Mouse (Mus musculus): Measurements from ENCODE around the gene Tmprss5. TPM values are rescaled to one million over a fixed set of nuclear protein-coding genes. Genes with fewer than 3 reads are reported as not detected.

Tmprss5 gene
- polyA plus RNA-seq, 1 experiment from 2014 or later = 0.96 TPM

DNA sequence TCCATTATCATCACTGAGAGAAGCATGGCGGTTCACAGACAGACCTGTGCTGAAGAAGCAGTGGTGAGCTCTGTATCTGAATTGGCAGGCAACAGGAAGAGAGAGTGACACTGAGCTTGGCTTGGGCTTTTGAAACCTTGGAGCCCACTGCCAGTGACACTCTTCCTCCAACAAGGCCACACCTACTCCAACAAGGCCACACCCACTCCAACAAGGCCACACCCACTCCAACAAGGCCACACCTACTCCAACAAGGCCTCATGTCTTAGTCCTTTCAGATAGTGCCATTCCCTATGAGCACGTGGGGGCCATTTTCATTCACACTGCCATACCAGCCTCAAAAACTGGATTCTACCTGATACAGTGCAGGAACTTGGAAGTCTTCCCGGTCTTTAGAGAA, 17.8 kb downstream of the Tmprss5 start:
- Histone ChIP-seq H3K4me3 (replicated peaks; ENCODE audit: low read length) (no peak overlapping the region), H3K9me3 (ENCODE audit: control insufficient read depth, low read length) (no peaks in the 10 kb centered on the region), H3K27ac (no peak overlapping the region), H3K36me3 (replicated peaks; ENCODE audit: control insufficient read depth, insufficient read depth) (no peaks in the 10 kb centered on the region), H3K27me3 (ENCODE audit: control insufficient read depth, insufficient read depth, low read length) (no peaks in the 10 kb centered on the region), H3K4me2 (replicated peaks) (no peak overlapping the region), H3K4me1 (replicated peaks; ENCODE audit: control insufficient read depth, insufficient read depth, low read length) (no peaks in the 10 kb centered on the region; the same call in 1 of the 2 replicates), H3K9ac (no peak overlapping the region)
- DNase-seq (ENCODE audit: low spot score) (no peak), ATAC-seq (ENCODE audit: low FRiP score) (no peak)
- 96% methylated on average over 3 of the region's 3 CpGs for WGBS

DNA sequence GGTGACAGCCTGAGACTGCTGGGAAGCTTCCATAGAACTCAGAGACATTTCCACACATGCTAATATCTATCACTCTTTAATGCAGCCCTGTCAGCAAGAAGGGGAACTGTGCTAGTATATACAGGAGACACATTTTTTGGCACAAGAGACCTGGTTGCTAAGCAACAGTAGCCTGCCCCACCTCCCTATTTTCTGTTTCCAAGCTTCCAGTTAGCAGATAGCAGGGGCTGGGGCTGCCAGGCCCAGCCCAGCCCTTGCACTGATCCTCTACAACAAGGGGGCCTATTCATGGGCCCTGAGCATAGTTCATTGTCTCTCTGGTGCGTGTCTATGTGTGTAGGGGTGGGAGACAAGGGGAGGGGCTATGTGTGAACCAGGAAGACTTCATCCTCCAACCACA, 21.3 kb downstream of the Tmprss5 start:
- 18% methylated on average over 1 of the region's 1 CpGs for WGBS
- ATAC-seq (ENCODE audit: low FRiP score) = peak; percentile 88

DNA sequence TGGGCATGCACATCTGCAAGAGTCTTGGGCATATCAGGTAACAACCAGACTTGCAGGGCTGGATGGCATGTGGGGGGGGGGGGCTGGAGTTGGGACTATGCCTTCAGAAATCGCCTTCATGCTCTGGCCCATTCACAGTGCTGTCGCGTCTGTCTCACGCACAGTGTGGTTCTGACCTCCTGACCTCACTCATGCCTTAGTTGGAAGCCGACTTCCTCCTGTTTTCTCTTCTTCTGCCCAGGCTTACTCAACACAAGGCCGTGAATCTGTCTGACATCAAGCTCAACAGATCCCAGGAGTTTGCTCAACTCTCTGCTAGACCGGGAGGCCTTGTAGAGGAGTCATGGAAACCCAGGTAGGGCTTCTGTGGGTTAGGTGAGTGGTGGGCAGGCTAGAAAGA, 28.0 kb downstream of the Tmprss5 start:
- no peaks in the 10 kb centered on the region for H3K36me3 ChIP-seq (replicated peaks; ENCODE audit: control insufficient read depth, insufficient read depth)
- H3K4me1 ChIP-seq (replicated peaks; ENCODE audit: control insufficient read depth, insufficient read depth, low read length) = no peaks in the 10 kb centered on the region
- H3K27ac ChIP-seq = no peak overlapping the region
- no peak overlapping the region for H3K9ac ChIP-seq
- no peak for ATAC-seq (ENCODE audit: low FRiP score)
- WGBS = 23% methylated on average over 7 of the region's 7 CpGs
- no peaks in the 10 kb centered on the region for H3K27me3 ChIP-seq (ENCODE audit: control insufficient read depth, insufficient read depth, low read length)
- H3K9me3 ChIP-seq (ENCODE audit: control insufficient read depth, low read length) = no peaks in the 10 kb centered on the region
- H3K4me2 ChIP-seq (replicated peaks) = no peak overlapping the region
- no peak for DNase-seq (ENCODE audit: low spot score)
- no peak overlapping the region for H3K4me3 ChIP-seq (replicated peaks; ENCODE audit: low read length)

More for the DNA sequence above, 21.3 kb downstream of the Tmprss5 start:
- H3K4me2 ChIP-seq (replicated peaks) = no peak overlapping the region
- no peaks in the 10 kb centered on the region for H3K9me3 ChIP-seq (ENCODE audit: control insufficient read depth, low read length)
- no peaks in the 10 kb centered on the region for H3K27me3 ChIP-seq (ENCODE audit: control insufficient read depth, insufficient read depth, low read length)
- H3K27ac ChIP-seq = no peak overlapping the region
- H3K4me1 ChIP-seq (replicated peaks; ENCODE audit: control insufficient read depth, insufficient read depth, low read length) = no peaks in the 10 kb centered on the region; the same call in 1 of the 2 replicates
- no peak for DNase-seq (ENCODE audit: low spot score)
- no peaks in the 10 kb centered on the region for H3K36me3 ChIP-seq (replicated peaks; ENCODE audit: control insufficient read depth, insufficient read depth)
- no peak overlapping the region for H3K9ac ChIP-seq
- no peak overlapping the region for H3K4me3 ChIP-seq (replicated peaks; ENCODE audit: low read length)

- Histone ChIP-seq H3K4me3 (replicated peaks; ENCODE audit: low read length) (no peak overlapping the region), H3K36me3 (replicated peaks; ENCODE audit: control insufficient read depth, insufficient read depth) (no peaks in the 10 kb centered on the region), H3K4me1 (replicated peaks; ENCODE audit: control insufficient read depth, insufficient read depth, low read length) (no peaks in the 10 kb centered on the region), H3K9me3 (ENCODE audit: control insufficient read depth, low read length) (no peaks in the 10 kb centered on the region), H3K9ac (no peak overlapping the region), H3K4me2 (replicated peaks) (no peak overlapping the region), H3K27me3 (ENCODE audit: control insufficient read depth, insufficient read depth, low read length) (no peaks in the 10 kb centered on the region), H3K27ac (no peak overlapping the region)
- ATAC-seq (ENCODE audit: low FRiP score) (no peak), DNase-seq (ENCODE audit: low spot score) (no peak)
- 34% methylated on average over 6 of the region's 6 CpGs for WGBS
These were observed 29.6 kb downstream of the Tmprss5 start for GRCm38 (mm10) chr9:49110476-49111220.

- H3K36me3 ChIP-seq (replicated peaks; ENCODE audit: control insufficient read depth, insufficient read depth) = no peaks in the 10 kb centered on the region
- no peak overlapping the region for H3K4me2 ChIP-seq (replicated peaks)
- no peaks in the 10 kb centered on the region for H3K9me3 ChIP-seq (ENCODE audit: control insufficient read depth, low read length)
- no peak for DNase-seq (ENCODE audit: low spot score)
- no peaks in the 10 kb centered on the region for H3K4me1 ChIP-seq (replicated peaks; ENCODE audit: control insufficient read depth, insufficient read depth, low read length)
- H3K9ac ChIP-seq = no peak overlapping the region
- 88% methylated on average over 5 of the region's 5 CpGs for WGBS
- no peaks in the 10 kb centered on the region for H3K27me3 ChIP-seq (ENCODE audit: control insufficient read depth, insufficient read depth, low read length)
- H3K4me3 ChIP-seq (replicated peaks; ENCODE audit: low read length) = no peak overlapping the region
- H3K27ac ChIP-seq = no peak overlapping the region
- no peak for ATAC-seq (ENCODE audit: low FRiP score)
These were observed 30.2 kb downstream of the Tmprss5 start for GRCm38 (mm10) chr9:49111296-49111695.

DNA sequence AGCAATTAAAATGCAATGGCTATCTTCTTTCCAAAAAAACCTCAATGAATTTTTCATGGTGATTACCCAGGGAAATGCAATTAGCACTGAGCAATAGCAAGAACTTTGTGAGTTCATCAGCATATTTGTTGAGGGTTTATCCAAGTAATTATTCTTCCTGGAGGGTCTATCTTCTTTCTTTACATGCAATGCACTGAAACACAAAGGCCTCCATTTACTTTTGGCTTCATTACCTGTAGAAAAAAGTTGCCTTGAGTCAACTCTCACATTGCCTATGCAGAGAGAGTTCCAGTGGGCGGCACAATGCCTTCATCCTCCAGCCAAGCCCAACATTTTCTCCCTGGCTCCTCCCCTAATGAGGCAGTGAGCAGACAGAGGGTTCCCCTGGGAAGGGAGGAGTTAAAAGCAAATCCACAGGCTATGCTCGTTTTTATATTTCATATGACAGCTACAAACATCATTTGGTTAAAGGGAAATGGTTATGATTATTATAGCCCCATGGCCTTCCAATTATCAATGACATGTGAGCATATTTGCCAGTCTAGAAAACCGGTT, 37.3 kb downstream of the Tmprss5 start:
- DNase-seq (ENCODE audit: low spot score) (no peak), ATAC-seq (ENCODE audit: low FRiP score) (no peak)
- H3K27ac ChIP-seq = no peak overlapping the region
- H3K4me3 ChIP-seq (replicated peaks; ENCODE audit: low read length) = no peak overlapping the region
- no peaks in the 10 kb centered on the region for H3K9me3 ChIP-seq (ENCODE audit: control insufficient read depth, low read length)
- H3K9ac ChIP-seq = no peak overlapping the region
- no peak overlapping the region for H3K4me2 ChIP-seq (replicated peaks)
- 39% methylated on average over 3 of the region's 3 CpGs for WGBS
- H3K36me3 ChIP-seq (replicated peaks; ENCODE audit: control insufficient read depth, insufficient read depth) = no peaks in the 10 kb centered on the region
- H3K4me1 ChIP-seq (replicated peaks; ENCODE audit: control insufficient read depth, insufficient read depth, low read length) = no peaks in the 10 kb centered on the region
- no peaks in the 10 kb centered on the region for H3K27me3 ChIP-seq (ENCODE audit: control insufficient read depth, insufficient read depth, low read length)

DNA sequence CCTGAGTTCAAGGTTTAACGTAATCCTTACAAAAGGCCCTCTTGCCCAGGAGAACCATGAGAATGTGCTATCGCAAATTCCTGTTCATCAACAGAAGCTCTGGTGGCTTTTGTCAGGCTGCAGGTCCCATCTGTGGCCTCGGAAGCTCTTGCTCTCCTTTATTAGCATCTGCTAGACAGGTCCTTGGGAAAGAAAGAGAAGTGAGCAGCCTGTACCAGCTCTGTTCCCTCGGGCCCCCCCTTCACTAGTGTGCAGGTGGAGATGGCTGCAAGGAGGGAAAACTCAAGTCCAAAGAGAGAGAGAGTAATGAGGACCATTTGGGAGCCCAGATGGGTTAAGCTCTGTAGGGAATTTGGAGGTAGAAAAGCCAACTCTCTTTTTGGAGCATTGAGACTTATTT, 38.7 kb downstream of the Tmprss5 start:
- H3K4me1 ChIP-seq (replicated peaks; ENCODE audit: control insufficient read depth, insufficient read depth, low read length) = no peaks in the 10 kb centered on the region
- DNase-seq (ENCODE audit: low spot score) (no peak), ATAC-seq (ENCODE audit: low FRiP score) (no peak)
- WGBS = 78% methylated on average over 4 of the region's 4 CpGs
- no peak overlapping the region for H3K4me2 ChIP-seq (replicated peaks)
- H3K27ac ChIP-seq = no peak overlapping the region
- no peak overlapping the region for H3K9ac ChIP-seq
- H3K27me3 ChIP-seq (ENCODE audit: control insufficient read depth, insufficient read depth, low read length) = no peaks in the 10 kb centered on the region
- H3K4me3 ChIP-seq (replicated peaks; ENCODE audit: low read length) = no peak overlapping the region
- no peaks in the 10 kb centered on the region for H3K9me3 ChIP-seq (ENCODE audit: control insufficient read depth, low read length)
- H3K36me3 ChIP-seq (replicated peaks; ENCODE audit: control insufficient read depth, insufficient read depth) = no peaks in the 10 kb centered on the region

- H3K9me3 ChIP-seq (ENCODE audit: control insufficient read depth, low read length) = no peaks in the 10 kb centered on the region
- WGBS = 69% methylated on average over 7 of the region's 7 CpGs
- H3K9ac ChIP-seq = no peak overlapping the region
- H3K4me1 ChIP-seq (replicated peaks; ENCODE audit: control insufficient read depth, insufficient read depth, low read length) = no peaks in the 10 kb centered on the region
- no peak for DNase-seq (ENCODE audit: low spot score)
- H3K27me3 ChIP-seq (ENCODE audit: control insufficient read depth, insufficient read depth, low read length) = no peaks in the 10 kb centered on the region
- H3K4me3 ChIP-seq (replicated peaks; ENCODE audit: low read length) = no peak overlapping the region
- ATAC-seq (ENCODE audit: low FRiP score) = no peak
- no peaks in the 10 kb centered on the region for H3K36me3 ChIP-seq (replicated peaks; ENCODE audit: control insufficient read depth, insufficient read depth)
- no peak overlapping the region for H3K27ac ChIP-seq
- H3K4me2 ChIP-seq (replicated peaks) = no peak overlapping the region
These were observed 44.6 kb downstream of the Tmprss5 start for GRCm38 (mm10) chr9:49125706-49126105.

GRCm38 (mm10) chr9:49130514-49131010, 49.5 kb downstream of the Tmprss5 start:
- Histone ChIP-seq H3K4me1 (replicated peaks; ENCODE audit: control insufficient read depth, insufficient read depth, low read length) (no peaks in the 10 kb centered on the region), H3K36me3 (replicated peaks; ENCODE audit: control insufficient read depth, insufficient read depth) (no peaks in the 10 kb centered on the region), H3K27ac (no peak overlapping the region), H3K4me2 (replicated peaks) (no peak overlapping the region), H3K9ac (no peak overlapping the region), H3K4me3 (replicated peaks; ENCODE audit: low read length) (no peak overlapping the region), H3K9me3 (ENCODE audit: control insufficient read depth, low read length) (no peaks in the 10 kb centered on the region), H3K27me3 (ENCODE audit: control insufficient read depth, insufficient read depth, low read length) (no peaks in the 10 kb centered on the region)
- 25% methylated on average over 5 of the region's 5 CpGs for WGBS
- DNase-seq (ENCODE audit: low spot score) (no peak), ATAC-seq (ENCODE audit: low FRiP score) (no peak)

Data from hindbrain, embryonic 14.5 days (tissue).